Mouse (Mus musculus) MEL (cell line): ENCODE data around the gene Hsph1.

ENCODE experiments used
- CHD1 ChIP-seq: IDR thresholded peaks from 2 replicates; pipeline ENCODE4 v1.6.1; 2012; ENCODE audit warnings: low read depth, mild to moderate bottlenecking, inconsistent platforms, low read length, improper control_type of control experiment
- CTCF ChIP-seq, 3 experiments: IDR thresholded peaks in 2 of 3; conservative IDR thresholded peaks in 1 of 3; 2 replicates each; pipeline ENCODE4 v1.5.1; 2011 to 2012; ENCODE audit warnings: low read length in 3 of 3, low read depth in 2 of 3, mild to moderate bottlenecking in 2 of 3, improper control_type of control experiment in 1 of 3, inconsistent platforms in 1 of 3, mixed read lengths in 1 of 3, moderate library complexity in 1 of 3; ENCODE audit not compliant: control insufficient read depth in 1 of 3, insufficient read depth in 1 of 3, poor library complexity in 1 of 3, severe bottlenecking in 1 of 3
- ELF1 ChIP-seq: IDR thresholded peaks from 2 replicates; pipeline ENCODE4 v1.6.1; 2014; ENCODE audit warnings: low read depth, mild to moderate bottlenecking, inconsistent platforms, low read length, improper control_type of control experiment, moderate library complexity
- EP300 ChIP-seq, 2 experiments: IDR thresholded peaks; 2 replicates each; pipeline ENCODE4 v1.6.1; 2011; ENCODE audit warnings: improper control_type of control experiment in 2 of 2, low read length in 2 of 2, low read depth in 1 of 2, mild to moderate bottlenecking in 1 of 2
- ETS1 ChIP-seq: IDR thresholded peaks from 2 replicates; pipeline ENCODE4 v1.6.1; 2012; ENCODE audit warnings: low read depth, mild to moderate bottlenecking, inconsistent platforms, low read length, improper control_type of control experiment, moderate library complexity
- GABPA ChIP-seq: IDR thresholded peaks from 2 replicates; pipeline ENCODE4 v1.6.1; 2012; ENCODE audit warnings: low read depth, mild to moderate bottlenecking, inconsistent platforms, low read length, improper control_type of control experiment, moderate library complexity
- GATA1 ChIP-seq: IDR thresholded peaks from 2 replicates; pipeline ENCODE4 v1.6.1; 2011; ENCODE audit warnings: low read depth, low read length, improper control_type of control experiment
- HCFC1 ChIP-seq: IDR thresholded peaks from 2 replicates; pipeline ENCODE4 v1.6.1; 2012; ENCODE audit warnings: low read depth, mild to moderate bottlenecking, inconsistent platforms, low read length, improper control_type of control experiment, moderate library complexity
- KAT2A ChIP-seq: conservative IDR thresholded peaks from 2 replicates; pipeline ENCODE4 v1.6.1; 2012; ENCODE audit warnings: low read depth, low read length, improper control_type of control experiment, inconsistent platforms
- SIN3A ChIP-seq: IDR thresholded peaks from 2 replicates; pipeline ENCODE4 v1.6.1; 2012; ENCODE audit warnings: low read length, improper control_type of control experiment, inconsistent platforms
- ZKSCAN1 ChIP-seq: IDR thresholded peaks from 2 replicates; pipeline ENCODE4 v1.6.1; 2012; ENCODE audit warnings: low read depth, mild to moderate bottlenecking, inconsistent platforms, low read length, improper control_type of control experiment, moderate library complexity

GRCm38 (mm10) chr5:149655636-149656035 is 19.5 kb upstream of the Hsph1 start:
- TF ChIP-seq EP300 (IDR thresholded peaks at IDR 0.05; ENCODE audit: low read depth in 1 of 2, low read length in 2 of 2), result no peak
- no peak for TF ChIP-seq CTCF (IDR thresholded peaks at IDR 0.05 in 2 of 3, conservative IDR thresholded peaks at IDR 0.05 in 1 of 3; ENCODE audit: control insufficient read depth in 1 of 3, insufficient read depth in 1 of 3, low read depth in 2 of 3, low read length in 3 of 3, poor library complexity in 1 of 3, severe bottlenecking in 1 of 3)
- TF ChIP-seq GATA1, result no peak
- no peak for TF ChIP-seq CHD1
- TF ChIP-seq GABPA, result no peak
- no peak for TF ChIP-seq HCFC1
- no peak for TF ChIP-seq ZKSCAN1
- no peak for TF ChIP-seq KAT2A
- TF ChIP-seq ELF1, result no peak
- no peak for TF ChIP-seq ETS1
- no peak for TF ChIP-seq SIN3A
